Mouse (Mus musculus) skeletal muscle tissue, postnatal 0 days (tissue): Measurements from ENCODE around the gene Spred1. TPM values are rescaled to one million over a fixed set of nuclear protein-coding genes. Genes with fewer than 3 reads are reported as not detected.
A peak's percentile ranks its signal among the peaks of the same experiment; 100 is the strongest.

Source experiments
- microRNA counts: library from miRNA; unstranded; fragments of <30 nt; microRNA quantifications from one replicate; lab custom pipeline; 2015
- microRNA-seq, 2 experiments: library from miRNA; unstranded; fragments of <30 nt; microRNA quantifications; one replicate each; pipeline ENCODE4; 2016
- polyA plus RNA-seq: library from polyadenylated mRNA; unstranded; fragments of >200 nt; fragmentation: Nextera tagmentation; extraction: Ambion mirVana; gene quantifications from 2 replicates; pipeline ENCODE4 v1.2.1, GENCODE M21; 2015

Spred1 gene
- polyA plus RNA-seq: 6.1 and 6.5 TPM in 2 replicates

DNA sequence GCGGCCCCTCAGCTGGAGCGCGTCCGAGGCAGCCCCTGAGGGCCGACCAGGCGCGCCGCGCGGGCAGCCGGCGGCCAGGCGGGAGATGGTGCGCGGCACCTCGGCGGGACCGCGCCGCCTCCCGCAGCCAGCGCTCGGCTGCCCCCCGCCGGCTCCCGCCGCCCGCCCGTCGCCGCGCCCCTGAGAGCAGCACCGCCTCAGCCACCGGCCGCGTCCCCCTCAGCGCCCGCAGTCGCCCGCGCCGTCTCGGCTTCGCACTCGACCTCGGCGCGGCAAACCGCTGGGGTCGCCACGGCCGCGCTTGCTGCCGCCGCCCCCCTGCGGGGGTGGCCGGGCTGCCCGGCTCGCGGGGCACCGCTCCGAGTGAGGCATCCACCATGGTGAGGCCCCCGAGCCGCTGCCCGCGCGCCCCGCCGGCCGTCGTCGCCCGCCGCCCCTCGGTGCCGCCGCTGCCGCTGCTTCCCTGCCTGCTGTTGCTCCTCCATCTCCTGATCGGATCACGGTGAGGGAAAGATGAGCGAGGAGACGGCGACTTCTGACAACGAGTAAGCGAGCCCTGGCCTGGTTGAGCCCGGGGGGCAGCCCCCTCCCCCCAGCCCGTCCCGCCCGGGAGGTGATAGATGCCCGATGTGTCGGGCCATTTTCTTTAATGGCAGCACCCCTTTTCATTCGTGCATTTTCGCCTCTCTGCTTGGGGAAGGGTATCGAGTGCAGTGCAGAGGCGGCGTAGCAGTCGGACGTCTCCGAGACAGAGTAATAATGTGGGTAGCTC, at the start of gene Spred1:
TSS of gene Spred1 (plus strand) at position 163 of the 772 bp plus-strand sequence.

MicroRNAs encoded within 50 kb of the gene (microRNA counts, 519-probe panel; counts per million panel counts)
- 970 counts per million, percentile 59 among the panel's probes with 10 or more counts for microRNA mmu-miR-674 (lab: Ali Mortazavi, UCI)

Small RNA genes lying within 50 kb of the gene (microRNA-seq; reads per million reads assigned to microRNA genes)
- 372 to 440 reads per million in 2 experiments for gene Mir674

Other genes with a start within 250 kb of the Spred1 start
- not detected in 2 replicates for gene Tmco5, start 242.7 kb upstream of the Spred1 start, polyA plus RNA-seq
- 7.3 and 7.4 TPM in 2 replicates for gene Fam98b, start 128.4 kb downstream of the Spred1 start, polyA plus RNA-seq
- 0.08 and 0.16 TPM in 2 replicates for gene Rasgrp1, start 221.6 kb downstream of the Spred1 start, polyA plus RNA-seq